Mouse (Mus musculus) liver, embryonic 14.5 days (tissue): ENCODE data around the gene Lgals7. TPM values are rescaled to one million over a fixed set of nuclear protein-coding genes. Genes with fewer than 3 reads are reported as not detected.
A peak's percentile ranks its signal among the peaks of the same experiment; 100 is the strongest.

Experiments
- ATAC-seq: fragments of 200-750 bp; cut with Nextera tagmentation; 2 replicates; pipeline ENCODE4 v1.8.0; 2017; ENCODE audit warnings: moderate number of reproducible peaks, mild to moderate bottlenecking, moderate library complexity; ENCODE audit not compliant: insufficient read depth
- DNase-seq, 3 experiments: peaks; one replicate each; pipeline ENCODE4 v3.0.0-alpha.2; 2012 to 2013; ENCODE audit warnings: low read depth in 3 of 3, low spot score in 3 of 3
- H3K27ac ChIP-seq: fragments of 300-500 bp; sonication (generic); 2 replicates; pipeline ENCODE4 v1.5.1; 2014; ENCODE audit warnings: moderate library complexity, mild to moderate bottlenecking, control low read depth, inconsistent platforms
- H3K27me3 ChIP-seq: fragments of 300-500 bp; sonication (generic); 2 replicates; pipeline ENCODE4 v1.6.1; 2014; ENCODE audit warnings: mild to moderate bottlenecking, low read length, moderate library complexity; ENCODE audit not compliant: control insufficient read depth, insufficient read depth
- H3K36me3 ChIP-seq: fragments of 300-500 bp; sonication (generic); replicated peaks from 2 replicates; pipeline ENCODE4 v1.6.1; 2014; ENCODE audit warnings: low read depth; ENCODE audit not compliant: control insufficient read depth, insufficient read depth
- H3K4me1 ChIP-seq, 2 experiments: fragments of 200-500 bp in 1 of 2; fragments of 300-500 bp in 1 of 2; sonication (generic) in 1 of 2; replicated peaks; 2 replicates each; pipeline ENCODE4 v1.6.1; 2012 to 2014; ENCODE audit warnings: antibody characterized with exemption in 1 of 2, inconsistent platforms in 1 of 2, low read length in 1 of 2; ENCODE audit not compliant: control insufficient read depth in 2 of 2, insufficient read depth in 2 of 2
- H3K4me2 ChIP-seq: fragments of 300-500 bp; sonication (generic); 2 replicates; pipeline ENCODE4 v1.6.1; 2014; ENCODE audit warnings: low read depth, mild to moderate bottlenecking, control low read depth, moderate library complexity
- H3K4me3 ChIP-seq, 2 experiments: fragments of 200-500 bp in 1 of 2; fragments of 300-500 bp in 1 of 2; sonication (generic) in 1 of 2; 2 replicates each; pipeline ENCODE4 v1.5.1; 2012 to 2014; ENCODE audit warnings: low read depth in 2 of 2, low read length in 2 of 2, mild to moderate bottlenecking in 2 of 2, control low read depth in 1 of 2, inconsistent platforms in 1 of 2, moderate library complexity in 1 of 2; ENCODE audit not compliant: insufficient read depth in 1 of 2
- H3K9ac ChIP-seq: fragments of 300-500 bp; sonication (generic); replicated peaks from 2 replicates; pipeline ENCODE4 v1.6.1; 2014; ENCODE audit warnings: mild to moderate bottlenecking, control low read depth, moderate library complexity
- H3K9me3 ChIP-seq: fragments of 300-500 bp; sonication (generic); 2 replicates; pipeline ENCODE4 v1.6.1; 2016; ENCODE audit warnings: low read length, mixed read lengths; ENCODE audit not compliant: control insufficient read depth
- CTCF ChIP-seq: IDR thresholded peaks from 2 replicates; pipeline ENCODE4 v1.5.1; 2016; ENCODE audit warnings: antibody characterized with exemption, low read depth, control low read depth
- EP300 ChIP-seq: IDR thresholded peaks from 2 replicates; pipeline ENCODE4 v1.6.1; 2016; ENCODE audit warnings: antibody characterized with exemption, low read depth
- WGBS: fragments of 180-500 bp; shearing (Covaris S2); extraction: QIAGEN DNeasy Blood & Tissue Kit; methylation state at CpG from one replicate; pipeline ENCODE4 v1.1.7; 2014; ENCODE audit not compliant: insufficient replicate concordance; 5-methylcytosine and 5-hydroxymethylcytosine counted together
- polyA plus RNA-seq, 2 experiments: library from polyadenylated mRNA; depleted of rRNA in 1 of 2; stranded (reverse) in 1 of 2; unstranded in 1 of 2; fragments of >200 nt; fragmentation: Nextera tagmentation in 1 of 2; extraction: Ambion mirVana in 1 of 2; gene quantifications; 2 replicates each; pipeline versions ENCODE4 v1.2.1 to v1.2.3; 2012 to 2014

Gene Lgals7
- polyA plus RNA-seq, 2 experiments: 0.42 TPM; not detected in 1

DNA sequence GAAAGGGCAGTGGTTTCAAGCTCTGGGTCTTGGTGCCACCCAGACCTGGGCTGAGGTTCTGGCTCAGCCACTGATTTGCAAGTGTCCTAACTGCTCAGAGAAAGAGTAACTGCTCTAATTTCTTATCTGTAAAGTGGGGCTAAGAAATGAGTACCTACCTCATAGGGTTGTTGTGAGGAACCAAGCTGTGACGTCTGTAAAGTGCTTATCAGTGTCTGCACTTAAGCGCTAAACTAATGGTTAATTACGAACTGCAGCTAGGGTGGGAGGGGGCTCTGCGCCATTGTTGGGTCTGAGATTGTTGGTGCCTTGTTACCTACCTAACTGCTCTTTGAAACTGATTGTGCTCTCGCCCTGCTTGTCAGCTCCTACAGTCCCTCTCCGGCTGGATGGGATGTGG, 46.1 kb upstream of the Lgals7 start:
- peaks cover 12 to 23% of the 10 kb centered on the region in 2 experiments for H3K4me1 ChIP-seq
- ATAC-seq (no peak), DNase-seq (no peak)
- H3K27ac ChIP-seq: no peak overlapping the region
- no peak overlapping the region for H3K4me2 ChIP-seq
- 55% methylated on average over 6 of the region's 6 CpGs for WGBS
- no peaks in the 10 kb centered on the region for H3K9me3 ChIP-seq
- TF ChIP-seq CTCF (no peak), EP300 (no peak)
- H3K36me3 ChIP-seq: peaks cover 99% of the 10 kb centered on the region
- no peak overlapping the region for H3K9ac ChIP-seq
- H3K27me3 ChIP-seq: no peaks in the 10 kb centered on the region
- no peak overlapping the region for H3K4me3 ChIP-seq

DNA sequence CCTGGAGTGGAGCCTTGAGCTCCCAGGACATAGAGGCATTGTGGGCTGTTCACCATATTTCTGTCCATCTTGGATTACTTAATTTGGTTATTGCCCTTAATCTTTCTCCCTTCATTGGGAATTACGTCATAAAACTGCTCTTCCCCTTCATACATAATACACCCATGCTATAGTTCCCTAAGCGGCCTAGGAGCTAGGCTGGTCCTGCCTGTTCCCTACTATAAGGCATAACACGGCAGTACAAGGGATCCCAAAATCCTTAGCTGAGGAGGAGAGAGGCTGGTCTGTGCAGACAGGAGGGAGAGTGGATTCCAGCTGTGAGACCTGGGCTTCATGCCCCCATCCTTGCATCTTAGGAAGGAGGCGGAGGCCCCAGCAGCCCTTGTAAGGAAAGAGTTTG, 45.7 kb upstream of the Lgals7 start:
- no peaks in the 10 kb centered on the region for H3K27me3 ChIP-seq
- no peaks in the 10 kb centered on the region for H3K9me3 ChIP-seq
- H3K9ac ChIP-seq: no peak overlapping the region
- no peak overlapping the region for H3K27ac ChIP-seq
- peaks cover 10 to 18% of the 10 kb centered on the region in 2 experiments for H3K4me1 ChIP-seq
- no peak for TF ChIP-seq EP300
- no peak overlapping the region for H3K4me2 ChIP-seq
- DNase-seq (no peak), ATAC-seq (no peak)
- WGBS: 82% methylated on average over 4 of the region's 4 CpGs
- no peak overlapping the region for H3K4me3 ChIP-seq
- H3K36me3 ChIP-seq: peaks cover 99% of the 10 kb centered on the region

GRCm38 (mm10) chr7:28818436-28818835, 45.2 kb upstream of the Lgals7 start:
- TF ChIP-seq EP300 (no peak), CTCF (no peak)
- Histone ChIP-seq H3K27ac (no peak overlapping the region), H3K27me3 (no peaks in the 10 kb centered on the region), H3K4me1 (peaks cover 8 to 14% of the 10 kb centered on the region in 2 experiments), H3K36me3 (peaks cover 97% of the 10 kb centered on the region), H3K4me3 (no peak overlapping the region), H3K4me2 (no peak overlapping the region), H3K9me3 (no peaks in the 10 kb centered on the region), H3K9ac (no peak overlapping the region)
- DNase-seq: no peak
- no peak for ATAC-seq
- WGBS: 88% methylated on average over 18 of the region's 18 CpGs

GRCm38 (mm10) chr7:28818861-28819452, 44.7 kb upstream of the Lgals7 start:
- Histone ChIP-seq H3K27ac (no peak overlapping the region), H3K4me2 (no peak overlapping the region), H3K9me3 (no peaks in the 10 kb centered on the region), H3K4me3 (no peak overlapping the region), H3K4me1 (peaks cover 5 to 10% of the 10 kb centered on the region in 2 experiments), H3K36me3 (peaks cover 92% of the 10 kb centered on the region), H3K9ac (no peak overlapping the region), H3K27me3 (no peaks in the 10 kb centered on the region)
- peak; percentile 48; the same call in 1 of the 2 replicates for ATAC-seq
- WGBS: 55% methylated on average over 4 of the region's 4 CpGs
- TF ChIP-seq CTCF (no peak), EP300 (peak; percentile 42)
- no peak for DNase-seq

DNA sequence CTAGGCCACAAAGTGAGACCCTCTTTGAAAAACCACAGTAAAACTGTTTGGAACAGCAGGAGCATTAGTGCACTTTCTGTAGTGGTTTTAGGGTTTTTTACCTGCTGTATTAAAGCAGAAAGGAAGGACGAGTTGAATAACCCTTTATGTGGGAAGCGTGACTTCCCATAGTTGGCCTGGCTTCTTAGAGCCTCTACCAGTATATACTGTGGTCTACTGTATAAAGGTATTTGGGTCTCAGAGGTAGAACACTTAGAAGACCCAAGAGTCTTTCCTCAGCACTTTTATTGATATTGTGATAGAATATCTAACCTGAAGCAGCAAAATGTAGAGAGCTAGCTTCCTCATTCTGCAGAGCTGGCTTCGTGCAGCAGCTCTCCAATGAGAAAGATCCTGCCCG, 44.1 kb upstream of the Lgals7 start:
- no peak overlapping the region for H3K9ac ChIP-seq
- TF ChIP-seq EP300 (no peak), CTCF (no peak)
- H3K4me1 ChIP-seq: peaks cover 3 to 11% of the 10 kb centered on the region in 2 experiments
- H3K4me3 ChIP-seq: no peak overlapping the region
- H3K27ac ChIP-seq: no peak overlapping the region
- peaks cover 86% of the 10 kb centered on the region for H3K36me3 ChIP-seq
- WGBS: 81% methylated on average over 4 of the region's 4 CpGs
- no peaks in the 10 kb centered on the region for H3K27me3 ChIP-seq
- DNase-seq (no peak), ATAC-seq (no peak)
- no peak overlapping the region for H3K4me2 ChIP-seq
- H3K9me3 ChIP-seq: no peaks in the 10 kb centered on the region
